Mouse (Mus musculus) myocyte (in vitro differentiated cells): ENCODE data around the gene Asb2.

Experiments used
- CEBPB ChIP-seq: IDR thresholded peaks from 2 replicates; pipeline ENCODE4 v1.6.1; 2011; ENCODE audit warnings: mild to moderate bottlenecking, moderate library complexity; ENCODE audit not compliant: poor library complexity, insufficient read depth, severe bottlenecking
- E2F4 ChIP-seq: IDR thresholded peaks from one replicate; pipeline ENCODE4 v1.6.1; 2011; ENCODE audit warnings: mild to moderate bottlenecking, control low read depth, moderate library complexity; ENCODE audit not compliant: insufficient read depth
- MAX ChIP-seq: IDR thresholded peaks from one replicate; pipeline ENCODE4 v1.6.1; 2011; ENCODE audit warnings: low read depth, mild to moderate bottlenecking, control low read depth
- MYOD1 ChIP-seq, 3 experiments: IDR thresholded peaks; one replicate each; pipeline ENCODE4 v1.6.1; 2011; ENCODE audit warnings: control low read depth in 2 of 3, low read depth in 2 of 3, mild to moderate bottlenecking in 2 of 3, moderate library complexity in 1 of 3; ENCODE audit not compliant: insufficient read length in 2 of 3, control insufficient read depth in 1 of 3
- MYOG ChIP-seq, 3 experiments: IDR thresholded peaks; one replicate each; pipeline ENCODE4 v1.6.1; 2011; ENCODE audit warnings: control low read depth in 2 of 3, low read depth in 2 of 3, mild to moderate bottlenecking in 2 of 3; ENCODE audit not compliant: insufficient read length in 2 of 3, control insufficient read depth in 1 of 3, insufficient read depth in 1 of 3
- POLR2A ChIP-seq: IDR thresholded peaks from one replicate; pipeline ENCODE4 v1.6.1; 2011; ENCODE audit warnings: low read depth, mild to moderate bottlenecking, control low read depth, moderate library complexity; ENCODE audit not compliant: insufficient read length
- POLR2AphosphoS2 ChIP-seq: IDR thresholded peaks from one replicate; pipeline ENCODE4 v1.6.1; 2011; ENCODE audit warnings: low read depth, control low read depth; ENCODE audit not compliant: insufficient read length
- REST ChIP-seq: IDR thresholded peaks from one replicate; pipeline ENCODE4 v1.6.1; 2011; ENCODE audit warnings: mild to moderate bottlenecking, control low read depth, moderate library complexity; ENCODE audit not compliant: insufficient read depth, insufficient read length
- TCF12 ChIP-seq: IDR thresholded peaks from one replicate; pipeline ENCODE4 v1.6.1; 2011; ENCODE audit warnings: mild to moderate bottlenecking, control low read depth; ENCODE audit not compliant: poor library complexity, insufficient read depth, severe bottlenecking
- TCF3 ChIP-seq: IDR thresholded peaks from one replicate; pipeline ENCODE4 v1.6.1; 2011; ENCODE audit warnings: low read depth, control low read depth; ENCODE audit not compliant: insufficient read length
- USF1 ChIP-seq: IDR thresholded peaks from one replicate; pipeline ENCODE4 v1.6.1; 2011; ENCODE audit warnings: low read depth, mild to moderate bottlenecking, control low read depth, moderate library complexity

GRCm38 (mm10) chr12:103346945-103347344 is 8.9 kb downstream of the Asb2 start:
- TF ChIP-seq POLR2A: no peak
- no peak for TF ChIP-seq E2F4
- TF ChIP-seq MYOD1 (IDR thresholded peaks at IDR 0.05; ENCODE audit: control insufficient read depth in 1 of 3, insufficient read length in 2 of 3, low read depth in 2 of 3): peak in 2 of 3 experiments; percentile 31 to 77
- TF ChIP-seq MAX: no peak
- no peak for TF ChIP-seq POLR2AphosphoS2
- TF ChIP-seq MYOG (IDR thresholded peaks at IDR 0.05; ENCODE audit: control insufficient read depth in 1 of 3, insufficient read depth in 1 of 3, insufficient read length in 2 of 3, low read depth in 2 of 3): peak in 2 of 3 experiments; percentile 57 to 60
- no peak for TF ChIP-seq USF1
- TF ChIP-seq TCF12: no peak
- TF ChIP-seq CEBPB: no peak
- no peak for TF ChIP-seq REST
- TF ChIP-seq TCF3: no peak
